Mouse (Mus musculus): ENCODE results near the gene Rsph1.
"Not testable (repeated sequence)": the region's sequence is repeated elsewhere in the genome, so short reads cannot be mapped to it uniquely, and the experiment has no call there.

Rsph1 gene

DNA sequence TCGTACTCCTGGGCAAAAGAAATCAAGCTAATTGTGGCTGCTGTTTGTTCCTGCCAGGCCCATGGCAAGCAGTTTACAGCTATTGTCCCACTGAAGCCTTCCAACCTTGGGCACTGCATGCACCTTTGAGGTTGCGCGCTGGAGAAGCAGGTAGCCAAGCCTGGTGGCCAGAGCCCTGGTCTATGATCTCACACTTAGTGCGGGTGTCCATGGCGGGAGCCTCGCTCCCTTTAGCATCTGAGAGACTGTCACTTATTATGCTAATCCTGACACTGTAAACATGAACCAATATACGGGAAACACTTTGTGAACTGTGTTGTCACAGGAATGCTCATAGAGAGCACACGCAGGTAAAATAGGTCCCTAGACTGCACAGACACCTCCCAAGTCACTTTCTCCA lies 3.6 kb downstream of the Rsph1 start:
- DNase-seq: no peak

DNA sequence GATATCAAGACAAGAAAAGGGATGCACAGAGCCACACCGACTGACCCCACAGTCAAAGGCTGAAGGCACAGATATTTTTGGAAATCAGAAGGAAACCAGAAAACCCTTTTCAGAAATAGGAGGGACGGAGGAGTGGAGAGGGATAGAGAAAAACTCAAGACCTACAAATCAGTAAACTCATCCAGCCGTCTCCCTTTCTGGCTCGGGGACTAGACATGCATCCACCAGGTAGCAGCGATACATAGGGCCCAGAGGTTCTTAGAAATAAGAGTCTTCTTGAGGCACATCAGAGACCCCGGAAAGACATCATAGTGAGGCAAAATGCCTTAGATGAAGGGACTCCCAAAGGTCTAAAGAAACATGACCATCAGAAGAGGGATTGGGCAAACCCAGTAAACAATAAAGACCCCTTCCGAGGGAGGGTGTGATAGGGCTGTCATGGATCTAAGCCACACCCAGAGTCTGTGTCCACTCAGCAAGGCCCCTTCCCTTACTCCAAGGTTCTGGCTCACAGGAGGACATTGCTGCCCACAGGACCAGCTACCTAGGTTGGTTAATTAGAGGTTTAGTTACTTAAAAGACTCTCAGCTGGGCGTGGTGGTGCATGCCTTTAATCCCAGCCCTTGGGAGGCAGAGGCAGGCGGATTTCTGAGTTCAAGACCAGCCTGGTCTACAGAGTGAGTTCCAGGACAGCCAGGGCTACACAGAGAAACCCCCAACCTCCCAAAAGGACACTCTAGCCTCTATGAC lies 4.6 kb downstream of the Rsph1 start:
- DNase-seq: no peak

DNA sequence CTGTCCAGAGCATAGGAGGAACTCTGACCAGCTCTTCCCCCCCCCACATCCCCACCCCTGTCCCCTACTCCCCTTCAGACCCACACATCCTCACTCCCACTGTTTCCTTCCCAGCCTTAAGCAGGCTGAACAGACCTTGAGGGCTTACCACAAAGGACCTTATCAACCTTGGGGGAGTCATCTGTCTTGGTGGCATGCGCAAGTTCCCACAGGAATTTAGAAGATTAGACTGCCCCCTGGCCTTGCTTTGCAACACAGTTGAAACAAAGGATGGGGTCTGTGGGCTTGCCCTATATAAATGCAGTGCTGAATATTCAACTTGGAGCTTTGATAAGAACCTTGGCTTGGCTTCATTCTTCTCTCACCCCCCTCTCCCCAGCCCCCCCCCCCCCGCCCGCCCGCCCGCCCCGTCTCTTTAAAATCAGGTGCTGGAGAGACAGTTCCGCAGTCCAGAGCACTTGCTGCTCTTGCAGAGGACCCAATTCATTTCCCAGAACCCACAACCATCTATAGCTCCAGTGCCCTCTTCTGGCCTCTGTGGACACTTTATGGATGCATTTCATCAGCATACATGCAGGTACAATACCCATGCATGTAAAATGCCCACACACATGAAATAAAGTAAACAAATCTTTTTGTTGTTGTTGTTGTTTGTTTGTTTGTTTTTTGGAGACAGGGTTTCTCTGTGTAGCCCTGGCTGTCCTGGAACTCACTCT lies 5.9 kb downstream of the Rsph1 start:
- DNase-seq: no peak

DNA sequence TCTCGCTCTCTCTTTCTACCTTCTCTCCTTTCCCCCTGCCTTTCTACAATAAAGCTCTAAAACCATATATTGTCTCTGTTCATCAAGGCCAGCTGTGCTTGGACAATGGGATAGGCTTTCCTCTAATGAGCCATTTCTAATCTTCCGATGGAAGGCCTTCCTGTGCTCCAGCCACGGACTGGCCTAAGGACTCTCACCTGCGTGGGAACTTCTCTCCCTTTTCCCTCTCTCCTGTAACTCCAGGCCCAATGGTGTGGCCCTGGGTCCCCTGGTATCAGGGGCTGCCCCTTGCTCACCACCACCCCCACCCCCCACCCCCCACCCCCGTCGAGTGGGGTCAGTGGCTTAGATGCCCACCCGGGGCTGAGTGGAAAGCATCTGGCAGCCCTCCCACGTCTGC lies 6.4 kb downstream of the Rsph1 start:
- not testable (repeated sequence) for DNase-seq

DNA sequence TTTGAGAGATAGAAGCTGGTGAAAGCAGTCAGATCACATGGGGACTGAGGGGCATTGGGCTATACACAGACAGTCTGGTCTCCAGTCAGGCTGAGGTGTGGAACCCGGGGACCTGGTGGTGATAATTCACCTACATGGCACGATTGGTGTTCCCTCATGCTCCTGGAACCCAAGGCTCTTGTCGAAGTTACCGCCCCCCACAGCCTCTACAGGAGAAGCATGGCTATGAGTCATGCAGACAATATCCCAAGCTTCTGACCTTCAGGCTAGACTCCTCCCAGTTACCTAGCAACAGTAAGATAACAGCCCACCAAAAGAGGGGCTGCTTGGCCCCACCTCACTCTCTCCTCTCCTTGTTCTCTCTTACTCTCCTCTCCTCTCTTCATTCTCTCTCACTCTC lies 6.9 kb downstream of the Rsph1 start:
- DNase-seq: no peak

DNA sequence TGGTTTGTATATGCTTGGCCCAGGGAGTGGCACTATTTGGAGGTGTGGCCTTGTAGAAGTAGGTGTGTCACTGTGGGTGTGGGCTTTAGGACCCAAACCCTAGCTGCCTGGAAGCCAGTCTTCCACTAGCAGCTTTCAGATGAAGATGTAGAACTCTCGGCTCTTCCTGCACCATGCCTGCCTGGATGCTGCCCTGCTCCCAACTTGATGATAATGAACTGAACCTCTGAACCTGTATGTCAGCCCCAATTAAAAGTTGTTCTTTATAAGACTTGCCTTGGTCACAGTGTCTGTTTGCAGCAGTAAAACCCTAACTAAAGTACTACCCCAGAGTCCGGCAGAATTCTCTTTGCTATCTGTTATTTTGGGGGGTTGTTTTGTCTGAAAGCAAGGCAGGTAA lies 7.4 kb downstream of the Rsph1 start:
- DNase-seq: no peak

DNA sequence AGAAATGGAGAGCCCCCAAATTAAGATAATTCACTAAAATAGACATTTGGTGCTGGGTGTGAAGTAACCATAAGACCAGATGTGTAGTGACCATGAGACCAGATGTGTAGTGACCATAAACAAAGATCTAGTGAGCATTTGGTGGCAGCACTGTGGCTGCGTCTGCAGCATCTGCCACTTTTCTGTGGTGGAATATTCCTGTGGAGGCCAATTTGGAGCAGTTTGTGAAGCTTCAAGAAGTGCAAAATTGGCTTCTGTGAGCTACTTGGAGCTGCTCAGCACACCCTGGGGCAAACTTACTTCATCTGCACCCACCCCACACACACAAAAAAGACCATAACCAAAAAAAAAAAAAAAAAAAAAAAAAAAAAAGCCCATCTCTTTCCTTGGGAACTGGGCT lies 9.2 kb downstream of the Rsph1 start:
- no peak for DNase-seq

DNA sequence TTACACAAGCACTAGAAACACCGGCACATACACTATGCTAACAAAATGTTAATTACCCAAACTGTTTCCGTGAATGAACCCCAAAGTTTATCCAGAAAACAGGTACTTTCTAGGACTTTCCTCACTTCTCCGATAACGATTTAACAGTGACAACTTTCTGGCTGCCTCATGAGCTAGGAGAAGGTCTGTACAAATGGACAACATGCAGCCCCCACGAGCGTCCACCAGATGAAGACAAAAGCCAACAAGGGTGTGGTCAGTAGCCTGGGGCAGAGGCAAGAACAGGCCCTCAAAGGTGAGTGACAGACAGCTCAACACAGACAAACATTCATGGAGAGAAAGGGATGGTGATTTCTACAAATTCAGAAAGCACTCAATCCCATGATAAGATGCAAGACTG lies 9.6 kb downstream of the Rsph1 start:
- DNase-seq: no peak

DNA sequence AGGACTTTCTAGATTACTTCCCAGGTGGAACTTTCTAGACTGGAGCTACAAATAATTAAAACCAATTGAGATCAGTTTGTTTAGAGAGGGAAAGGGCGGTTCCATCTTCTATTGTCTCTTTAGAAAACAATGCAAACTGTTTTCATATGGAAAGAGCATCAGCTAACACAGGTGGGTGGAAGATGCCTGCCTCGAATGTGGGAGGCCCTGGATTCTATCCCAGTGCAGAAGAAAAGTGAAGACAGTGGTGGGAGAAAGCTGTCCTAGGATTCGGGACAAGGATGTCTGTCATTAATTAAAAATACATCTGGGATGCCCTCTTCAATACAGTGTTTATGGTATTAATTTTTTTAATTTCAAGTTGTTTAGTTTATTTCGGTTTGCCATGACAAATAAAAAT lies 10.0 kb downstream of the Rsph1 start:
- peak; percentile 57 for DNase-seq

DNA sequence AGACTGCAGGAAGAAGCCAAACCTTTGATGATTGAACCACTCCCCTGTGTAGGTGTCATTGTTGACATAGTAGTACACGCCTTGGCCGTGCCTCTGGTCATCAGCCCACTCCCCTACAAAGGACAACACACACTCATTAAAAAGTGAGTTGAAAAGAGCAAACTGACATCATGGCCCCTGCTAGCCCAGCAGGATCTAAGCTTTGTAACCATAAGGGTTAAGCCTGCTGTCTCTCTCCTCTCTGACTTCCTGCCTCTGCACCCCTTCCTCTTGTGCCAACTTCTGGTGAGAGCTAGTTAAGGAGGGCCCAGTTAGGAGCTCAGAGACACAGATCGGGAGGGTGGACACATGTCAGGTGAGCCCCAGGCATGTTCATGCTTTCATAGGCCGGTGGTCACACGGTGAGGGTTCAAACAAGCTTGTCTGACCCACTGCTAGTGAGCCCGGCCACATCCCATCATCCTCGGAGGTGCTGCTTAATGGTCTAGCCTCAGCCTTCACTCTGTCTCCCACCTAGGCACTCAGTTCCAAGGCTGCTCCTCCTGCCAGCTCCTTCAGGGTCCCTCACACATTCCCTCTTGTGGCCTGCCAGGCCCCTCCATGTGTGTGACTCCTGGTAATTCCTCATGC lies 10.7 kb downstream of the Rsph1 start:
- no peak for DNase-seq

DNA sequence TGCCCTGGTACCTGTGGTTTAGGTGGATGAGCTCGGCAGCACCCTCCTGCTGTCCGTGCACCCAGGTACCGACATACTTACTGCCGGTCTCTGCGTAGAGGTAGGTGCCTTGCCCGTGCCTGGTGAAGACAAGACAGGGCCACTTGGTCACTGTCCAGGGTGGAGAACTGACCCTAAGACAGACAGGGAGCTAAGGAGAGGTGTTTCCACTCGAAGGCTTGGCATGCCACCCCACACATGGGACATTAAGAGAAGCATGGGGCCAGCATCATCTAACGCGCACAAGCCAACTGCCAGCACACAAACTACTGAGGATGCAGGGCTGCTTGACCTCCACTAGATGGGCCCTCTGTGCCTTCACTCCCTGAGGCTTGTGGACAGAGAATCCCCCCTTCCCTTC lies 11.4 kb downstream of the Rsph1 start:
- DNase-seq: no peak

DNA sequence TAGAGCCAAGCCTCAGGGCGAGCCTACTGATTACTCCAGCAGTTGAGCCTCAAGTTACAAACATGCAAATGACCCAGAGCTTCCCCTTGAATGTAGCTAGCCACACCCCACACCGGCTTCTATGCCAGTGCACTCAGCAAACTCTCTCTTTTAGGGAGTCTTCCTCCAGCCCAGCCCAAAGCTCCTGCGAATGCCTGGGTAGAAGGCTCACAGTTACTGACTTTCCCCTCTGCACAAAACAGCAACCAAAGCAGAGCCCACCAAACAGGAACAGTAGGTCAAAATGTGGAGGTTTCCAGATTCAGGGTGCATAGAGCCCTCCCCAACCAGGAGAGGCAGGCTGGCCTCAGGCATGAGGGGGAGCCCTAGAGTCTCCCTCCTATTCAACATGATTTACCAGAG lies 12.0 kb downstream of the Rsph1 start:
- DNase-seq: no peak

DNA sequence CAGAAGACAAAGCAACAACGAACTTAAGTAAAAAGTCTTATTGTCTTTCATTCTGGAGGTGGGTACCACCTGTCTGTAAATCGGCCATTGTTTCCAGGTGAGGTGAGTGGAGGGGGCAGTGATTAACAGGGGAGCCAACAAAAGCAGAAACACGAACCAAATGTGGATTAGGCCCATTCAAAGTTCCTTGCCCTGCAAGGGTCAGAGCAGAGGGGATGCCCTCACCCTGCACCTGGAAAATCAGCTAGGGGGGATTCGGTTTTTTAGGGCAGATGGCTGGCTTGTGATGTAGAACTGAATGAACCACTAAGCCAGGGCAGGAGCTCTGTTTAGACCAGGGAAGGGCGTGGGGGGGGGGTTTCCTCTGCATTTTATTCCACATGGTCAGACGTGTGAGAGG lies 12.8 kb downstream of the Rsph1 start:
- DNase-seq: no peak

DNA sequence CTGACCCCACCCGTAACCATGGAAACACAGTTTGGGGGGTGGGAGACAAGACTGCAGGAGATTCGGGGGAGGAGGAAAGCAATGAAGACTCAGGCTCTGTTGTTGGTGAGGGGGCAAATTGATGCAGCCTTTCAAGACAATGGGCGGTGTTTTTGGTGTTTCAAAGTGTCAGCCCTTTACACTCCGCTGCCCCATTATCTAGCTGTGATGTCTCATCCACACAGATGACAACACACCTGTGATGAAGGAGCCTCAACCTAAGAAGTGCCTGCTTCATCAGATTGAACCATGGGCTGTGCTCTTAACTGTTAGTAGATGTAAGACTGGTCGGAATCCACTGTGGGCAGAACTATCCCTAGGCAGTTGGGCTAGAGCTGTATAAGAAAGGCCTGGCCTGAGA lies 13.4 kb downstream of the Rsph1 start:
- no peak for DNase-seq

DNA sequence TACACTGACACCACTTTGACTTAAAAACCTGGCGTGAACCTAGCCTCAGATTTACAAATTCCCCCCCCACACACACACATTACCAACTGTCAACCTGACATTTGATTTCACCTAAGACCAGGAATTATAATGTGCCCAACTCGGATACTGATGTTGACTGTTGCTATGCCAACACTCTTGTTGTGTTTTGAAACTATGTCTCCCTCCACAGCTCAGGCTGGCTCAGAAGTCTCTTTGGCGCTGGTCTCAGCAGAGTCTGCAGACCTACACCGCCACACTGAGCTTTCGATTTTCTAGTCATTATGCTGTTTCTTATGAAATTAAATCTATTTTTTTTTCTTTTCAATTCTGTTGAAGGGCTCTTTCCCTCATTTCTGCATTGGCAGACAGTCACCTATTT lies 14.5 kb downstream of the Rsph1 start:
- DNase-seq: no peak

DNA sequence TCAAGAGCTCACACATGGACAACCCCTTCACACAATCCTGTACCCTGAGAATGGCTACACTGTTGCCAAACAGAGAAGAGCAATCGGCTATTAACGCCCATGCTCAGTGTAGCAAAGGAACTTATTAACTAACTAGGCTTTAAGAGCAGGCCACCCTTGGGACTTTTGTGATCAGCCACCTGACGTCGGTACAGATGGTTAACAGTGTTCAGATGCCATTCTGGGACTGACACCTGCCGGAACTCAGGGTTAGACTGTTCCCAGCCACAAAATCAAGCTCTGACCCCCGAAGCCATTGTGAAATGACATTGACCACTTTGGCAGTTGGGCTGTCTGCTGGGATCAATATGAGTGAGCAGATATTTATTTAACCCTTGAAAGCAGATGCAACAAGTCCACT lies 15.8 kb downstream of the Rsph1 start:
- no peak for DNase-seq

DNA sequence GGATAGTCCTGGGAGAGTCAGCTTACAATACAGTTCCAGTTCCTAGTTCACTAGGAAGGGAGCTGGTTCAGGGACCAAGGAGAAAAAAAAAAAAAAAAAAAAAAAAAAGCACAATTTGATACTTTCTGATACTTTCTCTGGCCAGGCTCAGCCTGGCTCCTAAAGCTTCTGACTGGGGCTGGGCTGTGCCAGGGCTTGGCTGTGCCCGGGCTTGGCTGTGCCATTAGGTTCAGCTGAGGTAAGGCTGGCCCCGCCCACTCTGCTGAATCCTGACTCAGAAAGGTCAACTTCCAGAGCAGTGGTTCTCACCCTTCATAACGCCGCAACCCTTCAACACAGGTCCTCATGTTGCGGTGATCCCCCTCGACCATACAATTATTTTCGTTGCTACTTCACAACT lies 16.8 kb downstream of the Rsph1 start:
- DNase-seq: no peak

DNA sequence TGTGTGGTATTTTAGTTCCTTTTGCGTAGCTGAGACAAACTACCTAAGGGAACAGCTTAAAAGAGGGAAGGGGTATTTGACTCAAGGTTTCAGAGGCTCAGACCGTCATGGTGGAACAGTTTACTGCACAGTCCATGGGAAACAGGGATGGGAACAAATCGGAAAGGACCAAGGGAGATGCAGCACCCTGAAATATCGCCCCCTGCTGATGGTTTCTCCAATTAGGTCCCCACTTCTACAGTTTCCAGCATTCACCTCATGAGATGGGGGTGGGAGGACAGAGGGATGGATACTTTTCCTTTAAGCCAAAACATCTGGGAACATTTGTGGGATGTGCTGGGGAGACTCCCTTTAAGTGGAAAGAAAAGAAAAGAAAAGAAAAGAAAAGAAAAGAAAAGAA lies 17.4 kb downstream of the Rsph1 start:
- DNase-seq: no peak

DNA sequence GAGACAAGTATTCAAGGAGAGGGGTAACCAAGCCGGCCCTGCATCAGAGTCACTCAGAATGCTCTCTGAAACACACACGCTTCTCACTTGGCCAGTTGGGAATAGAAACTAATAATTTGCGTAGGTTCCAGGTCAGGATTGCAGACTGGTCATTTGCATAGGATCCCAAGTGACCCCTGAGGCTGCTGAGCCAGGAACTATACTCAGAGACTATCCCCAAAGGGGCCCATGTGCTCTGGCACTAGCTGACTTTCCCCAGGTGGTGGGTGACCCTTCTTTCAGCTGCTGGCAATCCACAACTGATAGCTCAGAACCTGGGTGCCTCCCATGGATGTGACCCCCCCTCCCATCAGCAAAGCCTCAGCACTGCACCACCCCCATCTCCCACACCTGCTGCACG lies 18.0 kb downstream of the Rsph1 start:
- no peak for DNase-seq

DNA sequence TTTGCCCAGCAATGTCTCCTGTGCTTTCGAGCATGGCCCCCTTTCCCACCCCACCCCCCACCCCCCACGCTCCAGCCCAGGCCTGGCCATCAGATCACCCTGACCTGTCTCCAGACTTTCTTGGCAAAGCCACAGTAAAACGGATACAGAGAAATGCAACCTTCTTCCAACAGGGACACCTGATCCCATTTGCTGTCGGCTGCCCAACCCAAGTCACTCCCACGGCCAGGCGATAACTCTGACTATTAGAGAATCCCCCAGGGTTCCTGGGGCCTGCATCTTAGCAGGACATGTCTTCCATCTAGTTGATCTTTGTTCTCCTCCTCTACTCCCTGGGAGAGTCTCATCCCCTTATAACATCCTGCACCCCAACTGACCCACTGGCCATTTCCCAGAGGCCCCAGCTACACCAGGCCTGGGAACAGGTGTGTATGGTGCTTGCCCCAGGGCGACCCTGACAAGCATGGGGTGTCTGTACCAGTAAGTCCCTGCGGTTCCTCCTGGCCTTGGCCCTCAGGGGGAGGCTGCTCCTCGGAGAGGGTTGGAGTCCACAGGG lies 18.8 kb downstream of the Rsph1 start:
- no peak for DNase-seq

DNA sequence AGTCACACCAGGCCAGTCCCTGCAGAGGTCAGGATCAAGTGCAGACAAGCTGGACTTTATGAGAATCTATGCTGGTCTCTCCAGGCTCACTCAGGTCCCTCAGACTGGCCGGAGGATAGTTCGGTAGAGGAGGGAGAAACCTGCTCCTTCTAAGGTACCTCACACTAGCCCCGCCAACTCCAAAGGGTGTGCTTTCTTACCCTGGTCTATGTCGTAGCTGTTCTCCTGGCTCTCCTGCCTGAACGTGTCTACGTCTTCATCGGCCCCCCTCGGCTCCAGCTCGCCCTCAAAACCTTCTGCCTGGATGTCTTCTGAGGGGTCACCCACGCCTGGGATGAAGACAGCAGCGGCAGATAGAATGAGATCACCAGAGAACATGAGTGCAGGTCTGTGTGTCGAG lies 19.3 kb downstream of the Rsph1 start:
- DNase-seq: no peak

DNA sequence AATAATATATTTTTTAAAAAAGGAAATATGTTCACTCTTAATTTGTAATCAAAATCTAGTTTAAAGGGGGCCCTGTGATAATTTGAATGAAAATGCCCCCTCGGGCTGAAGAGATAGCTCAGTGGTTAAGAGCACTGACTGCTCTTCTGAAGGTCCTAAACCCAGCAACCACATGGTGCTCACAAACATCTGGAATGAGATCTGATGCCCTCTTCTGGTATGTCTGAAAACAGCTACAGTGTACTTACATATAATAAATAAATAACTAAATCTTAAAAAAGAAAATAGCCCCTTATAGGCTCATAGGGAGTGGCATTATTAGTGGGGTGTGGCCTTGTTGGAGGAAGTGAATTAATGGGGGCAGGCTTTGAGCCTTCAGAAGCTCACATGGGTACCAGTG lies 20.0 kb downstream of the Rsph1 start:
- no peak for DNase-seq

DNA sequence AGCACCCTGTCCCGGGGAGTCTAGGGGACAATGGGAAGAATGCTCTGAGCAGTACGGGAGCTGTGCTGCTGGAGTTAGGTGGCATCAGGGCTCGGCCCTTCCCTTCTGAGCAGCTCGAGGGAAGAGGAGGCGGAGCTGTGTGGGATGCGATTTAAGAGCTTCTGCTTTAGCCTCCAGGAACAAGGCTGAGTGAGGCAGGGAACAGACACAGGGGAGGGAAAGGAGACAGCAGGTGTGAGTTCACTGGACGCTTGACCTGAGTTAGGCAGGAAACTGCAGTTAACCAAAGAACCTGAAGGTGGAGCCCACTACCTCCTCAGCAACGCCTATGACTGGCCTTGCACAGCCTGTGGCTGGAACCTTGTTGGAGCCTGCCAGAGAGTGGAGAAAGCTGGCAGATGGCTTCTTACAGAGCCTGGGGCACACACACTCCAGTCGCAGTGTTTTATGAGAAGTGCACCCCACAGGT lies 22.7 kb downstream of the Rsph1 start:
- DNase-seq: peak; percentile 83

DNA sequence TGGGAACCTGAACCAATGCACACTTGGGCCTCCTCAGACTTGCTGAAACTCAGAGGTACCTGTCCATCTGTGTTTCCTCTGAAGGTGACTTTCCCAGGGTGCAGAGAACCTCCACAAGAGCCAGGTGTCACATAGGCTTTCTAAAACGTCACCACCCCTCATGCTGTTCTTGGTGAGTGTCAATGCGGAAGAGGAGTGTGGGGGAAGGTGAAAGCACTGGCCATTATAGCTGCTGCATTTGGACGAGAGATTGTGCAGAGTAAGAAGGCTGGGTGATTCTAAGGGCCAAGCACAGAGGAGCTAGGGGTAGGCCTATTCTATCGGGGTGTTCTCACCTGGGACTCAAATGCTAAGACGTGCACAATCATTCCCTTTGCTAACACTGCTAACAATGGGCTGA lies 23.2 kb downstream of the Rsph1 start:
- DNase-seq: no peak

All from right cerebral cortex, adult 18-20 months (tissue).